Mouse (Mus musculus) liver, postnatal 0 days (tissue): ENCODE data around the gene Scamp3. TPM values are rescaled to one million over a fixed set of nuclear protein-coding genes. Genes with fewer than 3 reads are reported as not detected.

Experiments
- ATAC-seq: fragments of 200-750 bp; cut with Nextera tagmentation; 2 replicates; pipeline ENCODE4 v1.8.0; 2017; ENCODE audit warnings: mild to moderate bottlenecking, moderate library complexity
- DNase-seq: peaks from one replicate; pipeline ENCODE4 v3.0.0-alpha.2; 2016
- H3K27ac ChIP-seq: fragments of 300-500 bp; sonication (generic); 2 replicates; pipeline ENCODE4 v1.5.1; 2014; ENCODE audit warnings: antibody characterized with exemption, moderate library complexity, mild to moderate bottlenecking, low read depth
- H3K27me3 ChIP-seq: fragments of 300-500 bp; sonication (generic); 2 replicates; pipeline ENCODE4 v1.6.1; 2014; ENCODE audit warnings: low read length, control low read depth, mixed read lengths; ENCODE audit not compliant: insufficient read depth
- H3K36me3 ChIP-seq: fragments of 300-500 bp; sonication (generic); replicated peaks from 2 replicates; pipeline ENCODE4 v1.6.1; 2014; ENCODE audit warnings: mild to moderate bottlenecking, control low read depth, low read length, moderate library complexity, mixed read lengths; ENCODE audit not compliant: insufficient read depth
- H3K4me1 ChIP-seq: fragments of 300-500 bp; sonication (generic); 2 replicates; pipeline ENCODE4 v1.6.1; 2014; ENCODE audit warnings: antibody characterized with exemption, mild to moderate bottlenecking, control low read depth; ENCODE audit not compliant: insufficient read depth
- H3K4me2 ChIP-seq: fragments of 300-500 bp; sonication (generic); 2 replicates; pipeline ENCODE4 v1.6.1; 2014; ENCODE audit warnings: low read depth, mild to moderate bottlenecking, low read length, moderate library complexity, mixed read lengths
- H3K4me3 ChIP-seq: fragments of 300-500 bp; sonication (generic); 2 replicates; pipeline ENCODE4 v1.5.1; 2014; ENCODE audit warnings: low read depth, low read length
- H3K9ac ChIP-seq: fragments of 300-500 bp; sonication (generic); replicated peaks from 2 replicates; pipeline ENCODE4 v1.6.1; 2014; ENCODE audit warnings: mild to moderate bottlenecking, moderate library complexity
- H3K9me3 ChIP-seq: fragments of 300-500 bp; sonication (generic); 2 replicates; pipeline ENCODE4 v1.6.1; 2016; ENCODE audit warnings: mild to moderate bottlenecking, control low read depth, low read length, mixed read lengths
- CTCF ChIP-seq: sonication (generic); IDR thresholded peaks from 2 replicates; pipeline ENCODE4 v1.5.1; 2016; ENCODE audit warnings: antibody characterized with exemption, low read depth
- EP300 ChIP-seq: IDR thresholded peaks from 2 replicates; pipeline ENCODE4 v1.6.1; 2016; ENCODE audit warnings: antibody characterized with exemption, low read depth, mild to moderate bottlenecking
- WGBS: fragments of 180-500 bp; shearing (Covaris S2); extraction: QIAGEN DNeasy Blood & Tissue Kit; methylation state at CpG from one replicate; pipeline ENCODE4 v1.1.7; 2014; ENCODE audit not compliant: insufficient replicate concordance; 5-methylcytosine and 5-hydroxymethylcytosine counted together
- polyA plus RNA-seq: library from polyadenylated mRNA; unstranded; fragments of >200 nt; fragmentation: Nextera tagmentation; extraction: Ambion mirVana; gene quantifications from 2 replicates; pipeline ENCODE4 v1.2.1, GENCODE M21; 2015

The Scamp3 gene
- polyA plus RNA-seq, 1 experiment from 2014 or later = 52.2 TPM

GRCm38 (mm10) chr3:89188478-89188875 is 11.2 kb downstream of the Scamp3 start:
- H3K4me1 ChIP-seq = peaks cover 3% of the 10 kb centered on the region
- no peaks in the 10 kb centered on the region for H3K9me3 ChIP-seq
- DNase-seq (no peak), ATAC-seq (no peak)
- TF ChIP-seq EP300 (no peak), CTCF (no peak)
- no peak overlapping the region for H3K4me2 ChIP-seq
- H3K27ac ChIP-seq = no peak overlapping the region
- no peak overlapping the region for H3K9ac ChIP-seq
- WGBS = 79% methylated on average over 12 of the region's 12 CpGs
- no peaks in the 10 kb centered on the region for H3K27me3 ChIP-seq
- no peak overlapping the region for H3K4me3 ChIP-seq
- no peaks in the 10 kb centered on the region for H3K36me3 ChIP-seq

- ATAC-seq = no peak
- Histone ChIP-seq H3K27me3 (no peaks in the 10 kb centered on the region), H3K9ac (no peak overlapping the region), H3K4me3 (no peak overlapping the region), H3K9me3 (no peaks in the 10 kb centered on the region), H3K27ac (no peak overlapping the region), H3K36me3 (no peaks in the 10 kb centered on the region), H3K4me2 (no peak overlapping the region), H3K4me1 (no peaks in the 10 kb centered on the region)
- DNase-seq = no peak
- 29% methylated on average over 8 of the region's 8 CpGs for WGBS
- TF ChIP-seq EP300 (no peak), CTCF (no peak)
Observed at GRCm38 (mm10) chr3:89190436-89190835, 13.2 kb downstream of the Scamp3 start.

GRCm38 (mm10) chr3:89193351-89193750 is 16.1 kb downstream of the Scamp3 start:
- 68% methylated on average over 1 of the region's 1 CpGs for WGBS
- TF ChIP-seq EP300 (no peak), CTCF (peak; percentile 33)

GRCm38 (mm10) chr3:89193853-89194252 is 16.6 kb downstream of the Scamp3 start:
- H3K4me2 ChIP-seq = no peak overlapping the region
- ATAC-seq (no peak), DNase-seq (no peak)
- peak; percentile 56 for TF ChIP-seq CTCF
- TF ChIP-seq EP300 = no peak
- WGBS = 84% methylated on average over 2 of the region's 2 CpGs
- H3K9ac ChIP-seq = no peak overlapping the region
- H3K4me1 ChIP-seq = peaks cover 6% of the 10 kb centered on the region
- H3K27me3 ChIP-seq = no peaks in the 10 kb centered on the region
- H3K9me3 ChIP-seq = no peaks in the 10 kb centered on the region
- H3K36me3 ChIP-seq = no peaks in the 10 kb centered on the region
- no peak overlapping the region for H3K4me3 ChIP-seq
- H3K27ac ChIP-seq = no peak overlapping the region

More at GRCm38 (mm10) chr3:89193351-89193750, 16.1 kb downstream of the Scamp3 start:
- Histone ChIP-seq H3K36me3 (no peaks in the 10 kb centered on the region), H3K27ac (no peak overlapping the region), H3K9me3 (no peaks in the 10 kb centered on the region), H3K4me3 (no peak overlapping the region), H3K27me3 (no peaks in the 10 kb centered on the region), H3K4me2 (no peak overlapping the region), H3K9ac (no peak overlapping the region), H3K4me1 (peaks cover 6% of the 10 kb centered on the region)
- DNase-seq (no peak), ATAC-seq (no peak)

- no peaks in the 10 kb centered on the region for H3K27me3 ChIP-seq
- WGBS = 7% methylated on average over 33 of the region's 33 CpGs
- H3K9me3 ChIP-seq = no peaks in the 10 kb centered on the region
- DNase-seq (peak; percentile 95), ATAC-seq (peak; percentile 95)
- peak overlapping the region; percentile 58 for H3K9ac ChIP-seq
- peak overlapping the region; percentile 51 for H3K4me3 ChIP-seq
- peaks cover 6% of the 10 kb centered on the region for H3K4me1 ChIP-seq
- H3K36me3 ChIP-seq = no peaks in the 10 kb centered on the region
- peak overlapping the region; percentile 66 for H3K27ac ChIP-seq
- H3K4me2 ChIP-seq = peak overlapping the region; percentile 73
- no peak for TF ChIP-seq EP300
- peak; percentile 70 for TF ChIP-seq CTCF
Observed at GRCm38 (mm10) chr3:89195979-89196877, 19.0 kb downstream of the Scamp3 start.

- H3K27me3 ChIP-seq = no peaks in the 10 kb centered on the region
- no peak for ATAC-seq
- no peak overlapping the region for H3K4me2 ChIP-seq
- DNase-seq = no peak
- H3K4me1 ChIP-seq = peaks cover 11% of the 10 kb centered on the region
- H3K27ac ChIP-seq = no peak overlapping the region
- H3K9me3 ChIP-seq = no peaks in the 10 kb centered on the region
- no peak overlapping the region for H3K4me3 ChIP-seq
- WGBS = 49% methylated on average over 3 of the region's 3 CpGs
- TF ChIP-seq EP300 (no peak), CTCF (no peak)
- H3K36me3 ChIP-seq = peaks cover 6% of the 10 kb centered on the region; the same call in 1 of the 2 replicates
- H3K9ac ChIP-seq = no peak overlapping the region
Observed at GRCm38 (mm10) chr3:89199839-89200238, 22.6 kb downstream of the Scamp3 start.
